Mouse (Mus musculus) embryonic fibroblast, embryonic 13.5 days (primary cell): ENCODE measurements around the gene Igdcc3.

Experiments
- CTCF ChIP-seq: IDR thresholded peaks from 2 replicates; pipeline ENCODE4 v1.5.1; 2011; ENCODE audit warnings: mild to moderate bottlenecking, control low read depth, low read length, moderate library complexity, borderline replicate concordance; ENCODE audit not compliant: insufficient read depth
- POLR2A ChIP-seq: IDR thresholded peaks from 2 replicates; pipeline ENCODE4 v1.6.1; 2011; ENCODE audit warnings: low read depth, mild to moderate bottlenecking, control low read depth, low read length, moderate library complexity

DNA sequence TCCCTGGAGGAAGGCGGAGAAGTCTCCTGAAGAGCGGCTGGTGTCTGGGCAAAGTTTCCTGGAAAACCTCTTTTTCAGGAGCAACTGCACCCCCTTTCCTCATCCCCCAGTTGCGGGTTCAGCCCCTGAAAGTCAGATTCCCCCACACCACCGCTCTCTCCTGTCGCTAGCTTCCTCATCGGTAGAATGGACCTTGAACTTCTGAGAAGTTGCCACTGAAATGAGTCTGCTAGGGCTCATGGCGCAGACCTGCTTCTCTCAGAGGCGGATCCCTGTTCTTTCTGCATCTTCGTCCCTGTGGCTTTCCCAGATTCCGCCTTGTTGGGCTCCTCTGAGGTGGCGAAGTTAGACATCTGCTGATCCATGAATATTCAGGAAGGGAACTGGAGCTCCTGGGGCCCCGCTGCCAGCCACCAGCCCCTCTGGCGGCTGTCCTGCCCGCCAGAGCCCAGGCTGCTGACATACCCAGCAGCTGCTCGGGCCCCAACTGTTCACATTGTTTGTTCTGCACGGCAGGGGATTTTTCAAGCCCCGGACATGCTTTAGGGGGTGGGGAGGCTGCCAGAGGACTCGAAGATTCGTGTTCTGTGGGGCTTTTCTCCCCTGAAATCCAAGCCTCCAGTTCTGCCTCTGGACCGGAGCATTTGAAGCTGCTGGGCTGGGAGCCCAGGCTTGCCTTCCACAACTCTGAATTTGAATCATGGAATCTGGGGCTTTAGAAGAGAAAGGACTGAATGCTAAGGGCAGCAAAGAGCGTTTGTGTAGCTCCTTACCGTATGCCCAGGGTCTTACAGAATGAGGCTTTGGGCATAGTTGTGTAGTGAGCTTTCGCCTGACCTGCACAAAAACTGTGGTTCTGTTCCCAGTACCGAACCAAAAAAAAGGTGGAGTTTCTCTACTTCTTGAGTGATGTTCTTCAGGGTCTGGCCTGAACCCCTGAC, 31.6 kb upstream of the Igdcc3 start:
- peak; percentile 28; the same call in 1 of the 2 replicates for TF ChIP-seq POLR2A
- TF ChIP-seq CTCF = no peak
